Mouse (Mus musculus) heart, embryonic 11.5 days (tissue): ENCODE results near the gene Hist1h4f. TPM values are rescaled to one million over a fixed set of nuclear protein-coding genes. Genes with fewer than 3 reads are reported as not detected.

Experiments
- ATAC-seq: fragments of 200-750 bp; cut with Nextera tagmentation; replicated peaks from 2 replicates; pipeline ENCODE4 v1.8.0; 2017; ENCODE audit warnings: moderate library complexity; ENCODE audit not compliant: insufficient number of reproducible peaks, low FRiP score, low TSS enrichment
- H3K27ac ChIP-seq: fragments of 300-500 bp; sonication (generic); 2 replicates; pipeline ENCODE4 v1.5.1; 2014; ENCODE audit warnings: mild to moderate bottlenecking, low read depth, low read length
- H3K27me3 ChIP-seq: fragments of 300-500 bp; sonication (generic); 2 replicates; pipeline ENCODE4 v1.6.1; 2014; ENCODE audit warnings: mild to moderate bottlenecking, low read length, mixed read lengths; ENCODE audit not compliant: control insufficient read depth, insufficient read depth
- H3K36me3 ChIP-seq: fragments of 300-500 bp; sonication (generic); 2 replicates; pipeline ENCODE4 v1.6.1; 2014; ENCODE audit warnings: mild to moderate bottlenecking, low read length, moderate library complexity, mixed read lengths; ENCODE audit not compliant: control insufficient read depth, insufficient read depth
- H3K4me1 ChIP-seq: fragments of 300-500 bp; sonication (generic); 2 replicates; pipeline ENCODE4 v1.6.1; 2014; ENCODE audit warnings: low read length; ENCODE audit not compliant: control insufficient read depth, insufficient read depth
- H3K4me2 ChIP-seq: fragments of 300-500 bp; sonication (generic); 2 replicates; pipeline ENCODE4 v1.6.1; 2014; ENCODE audit warnings: mild to moderate bottlenecking, moderate library complexity
- H3K4me3 ChIP-seq: fragments of 300-500 bp; sonication (generic); 2 replicates; pipeline ENCODE4 v1.5.1; 2014; ENCODE audit warnings: low read depth, low read length
- H3K9ac ChIP-seq: fragments of 300-500 bp; sonication (generic); 2 replicates; pipeline ENCODE4 v1.6.1; 2014; ENCODE audit warnings: mild to moderate bottlenecking, low read depth, low read length, moderate library complexity
- H3K9me3 ChIP-seq: fragments of 300-500 bp; sonication (generic); replicated peaks from 2 replicates; pipeline ENCODE4 v1.6.1; 2016; ENCODE audit warnings: low read length; ENCODE audit not compliant: control insufficient read depth
- WGBS: fragments of 180-500 bp; shearing (Covaris S2); extraction: QIAGEN DNeasy Blood & Tissue Kit; methylation state at CpG from one replicate; pipeline ENCODE4 v1.1.7; 2014; ENCODE audit not compliant: insufficient replicate concordance; 5-methylcytosine and 5-hydroxymethylcytosine counted together
- polyA plus RNA-seq: library from polyadenylated mRNA; unstranded; fragments of >200 nt; fragmentation: Nextera tagmentation; extraction: Ambion mirVana; gene quantifications from 2 replicates; pipeline ENCODE4 v1.2.1, GENCODE M21; 2014

The Hist1h4f gene
- polyA plus RNA-seq, 1 experiment from 2014 or later: not detected

DNA sequence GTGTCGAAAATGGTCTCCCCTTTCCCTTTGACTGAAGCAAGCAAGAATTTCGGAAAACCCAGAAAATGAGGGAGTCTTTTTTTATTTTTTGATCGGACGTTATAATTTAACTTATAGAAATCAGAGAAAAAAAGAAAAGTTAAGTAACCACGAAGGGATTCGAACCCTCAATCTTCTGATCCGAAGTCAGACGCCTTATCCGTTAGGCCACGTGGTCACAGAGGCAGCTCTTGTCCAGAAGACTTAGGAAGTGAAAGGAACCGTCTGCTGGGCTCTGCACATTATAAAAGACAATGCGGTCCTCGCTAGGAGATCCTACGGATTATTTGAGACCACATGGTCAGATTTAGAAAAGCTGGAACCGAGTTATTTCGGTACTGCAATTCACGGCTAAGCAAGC lies 25.1 kb downstream of the Hist1h4f start:
- Histone ChIP-seq H3K9ac (peak overlapping the region; percentile 61), H3K9me3 (no peaks in the 10 kb centered on the region), H3K27ac (no peak overlapping the region), H3K27me3 (no peaks in the 10 kb centered on the region), H3K4me1 (peaks cover 6% of the 10 kb centered on the region), H3K36me3 (no peaks in the 10 kb centered on the region), H3K4me3 (peak overlapping the region; percentile 56), H3K4me2 (peak overlapping the region; percentile 68)
- WGBS: under 1% methylated on average over 17 of the region's 17 CpGs
- 0 out of 2 replicates have a peak, but pooled peaks have one; percentile 31 for ATAC-seq

DNA sequence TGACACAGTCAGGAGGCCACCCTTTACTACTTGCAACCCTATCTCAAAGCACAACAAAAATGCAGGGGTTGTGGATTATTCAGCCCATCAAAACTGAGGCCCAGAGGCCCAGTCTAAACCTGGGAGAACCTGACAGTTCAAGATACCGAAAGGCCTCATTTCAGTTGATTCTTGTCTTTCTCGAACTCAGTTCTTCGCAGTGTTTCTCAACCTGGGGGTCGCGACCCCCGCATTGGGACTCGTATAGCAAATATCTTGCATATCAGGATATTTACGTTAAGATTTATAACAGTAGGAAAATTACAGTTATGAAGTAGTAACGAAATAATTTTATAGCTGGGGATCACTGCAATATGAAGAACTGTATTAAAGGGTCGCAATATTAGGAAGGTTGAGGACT lies 25.5 kb downstream of the Hist1h4f start:
- WGBS: under 1% methylated on average over 10 of the region's 10 CpGs
- H3K4me2 ChIP-seq: peak overlapping the region; percentile 68
- no peaks in the 10 kb centered on the region for H3K36me3 ChIP-seq
- H3K27ac ChIP-seq: no peak overlapping the region
- H3K9me3 ChIP-seq: no peaks in the 10 kb centered on the region
- H3K4me1 ChIP-seq: peaks cover 6% of the 10 kb centered on the region
- ATAC-seq: no peak
- peak overlapping the region; percentile 61 for H3K9ac ChIP-seq
- H3K27me3 ChIP-seq: no peaks in the 10 kb centered on the region
- peak overlapping the region; percentile 56 for H3K4me3 ChIP-seq

DNA sequence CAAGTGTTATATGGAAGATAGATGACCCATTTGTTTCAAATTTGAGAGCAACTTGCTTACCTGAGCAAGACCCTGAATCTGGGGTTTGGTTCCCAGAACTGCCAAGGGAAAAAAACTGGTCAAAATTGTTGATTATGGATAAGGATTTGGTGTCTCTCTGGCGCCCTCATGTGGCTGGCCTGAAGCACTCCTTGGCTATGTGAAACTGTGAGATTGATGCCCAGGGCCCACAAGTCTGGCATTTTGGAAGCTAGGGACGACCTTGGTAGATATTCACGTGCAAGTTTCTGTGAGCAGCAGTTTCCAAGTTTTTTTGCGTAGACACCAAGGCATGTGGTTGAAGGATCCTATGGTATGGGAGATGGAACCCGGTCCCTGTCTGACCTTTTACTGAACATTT lies 26.8 kb downstream of the Hist1h4f start:
- Histone ChIP-seq H3K9ac (no peak overlapping the region), H3K4me2 (peak overlapping the region; percentile 37), H3K27ac (no peak overlapping the region), H3K4me1 (peaks cover 6% of the 10 kb centered on the region), H3K27me3 (no peaks in the 10 kb centered on the region), H3K9me3 (no peaks in the 10 kb centered on the region), H3K36me3 (no peaks in the 10 kb centered on the region), H3K4me3 (no peak overlapping the region)
- WGBS: 12% methylated on average over 5 of the region's 5 CpGs
- ATAC-seq: no peak

DNA sequence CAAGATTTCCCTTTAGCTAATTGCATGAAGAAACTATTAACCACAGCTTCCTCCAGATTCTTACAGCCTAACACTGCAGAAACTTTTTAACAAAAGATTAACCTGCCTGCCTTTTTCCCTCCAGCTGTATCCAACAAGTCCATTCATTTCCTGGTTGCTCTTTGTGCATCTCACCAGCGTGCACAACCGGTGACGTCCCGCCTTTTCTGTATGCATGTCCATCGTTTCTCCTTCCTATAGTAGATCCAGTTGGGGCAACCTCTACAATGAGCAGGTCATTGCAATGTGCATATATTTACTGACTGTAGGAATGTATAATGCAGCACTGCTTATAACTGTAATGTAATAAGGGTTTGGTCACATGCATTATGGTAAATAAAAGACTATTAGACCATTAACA lies 27.5 kb downstream of the Hist1h4f start:
- H3K27me3 ChIP-seq: no peaks in the 10 kb centered on the region
- peaks cover 4% of the 10 kb centered on the region for H3K4me1 ChIP-seq
- ATAC-seq: no peak
- H3K9me3 ChIP-seq: no peaks in the 10 kb centered on the region
- no peak overlapping the region for H3K4me2 ChIP-seq
- no peak overlapping the region for H3K9ac ChIP-seq
- 47% methylated on average over 5 of the region's 5 CpGs for WGBS
- no peak overlapping the region for H3K4me3 ChIP-seq
- no peak overlapping the region for H3K27ac ChIP-seq
- H3K36me3 ChIP-seq: no peaks in the 10 kb centered on the region

DNA sequence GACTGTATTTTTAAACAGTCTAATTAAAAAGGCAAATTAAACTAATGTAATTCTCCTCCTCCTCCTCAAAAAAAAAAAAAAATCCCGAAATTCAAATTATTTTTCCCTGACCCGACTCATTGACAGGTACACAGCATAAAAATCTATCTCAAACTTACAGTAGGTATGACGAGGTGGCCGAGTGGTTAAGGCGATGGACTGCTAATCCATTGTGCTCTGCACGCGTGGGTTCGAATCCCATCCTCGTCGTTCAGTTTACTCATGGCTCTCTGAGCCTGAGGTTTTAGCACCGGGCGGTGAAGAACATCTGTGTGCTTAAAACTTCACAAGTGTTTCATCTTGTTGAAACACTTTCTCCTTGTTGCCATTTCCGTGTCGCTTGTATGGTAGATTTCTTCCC lies 29.7 kb downstream of the Hist1h4f start:
- Histone ChIP-seq H3K4me1 (peaks cover 3% of the 10 kb centered on the region; the same call in 1 of the 2 replicates), H3K27ac (no peak overlapping the region), H3K36me3 (no peaks in the 10 kb centered on the region), H3K27me3 (no peaks in the 10 kb centered on the region), H3K4me2 (peak overlapping the region; percentile 54), H3K9ac (no peak overlapping the region), H3K4me3 (peak overlapping the region; percentile 16; the same call in 1 of the 2 replicates), H3K9me3 (no peaks in the 10 kb centered on the region)
- WGBS: 1% methylated on average over 14 of the region's 14 CpGs
- no peak for ATAC-seq

DNA sequence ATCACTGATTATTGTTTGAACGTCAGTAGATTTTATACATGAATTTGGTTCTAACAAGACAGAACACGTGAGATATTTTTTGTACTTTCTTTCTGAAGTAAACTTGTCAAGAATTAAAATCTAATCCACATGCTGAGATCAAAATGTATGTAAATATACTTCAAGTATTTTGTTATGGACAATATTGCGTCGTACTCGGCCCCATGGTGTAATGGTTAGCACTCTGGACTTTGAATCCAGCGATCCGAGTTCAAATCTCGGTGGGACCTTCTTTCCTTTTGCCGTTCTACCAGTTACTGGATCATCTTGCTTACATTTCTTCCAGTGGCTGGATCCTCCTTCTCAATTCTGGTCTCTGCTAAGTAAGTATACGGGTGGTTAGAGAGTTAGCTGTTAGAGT lies 32.0 kb downstream of the Hist1h4f start:
- WGBS: under 1% methylated on average over 10 of the region's 10 CpGs
- 0 out of 2 replicates have a peak overlapping the region, but pooled peaks have one; percentile 41 for H3K27ac ChIP-seq

DNA sequence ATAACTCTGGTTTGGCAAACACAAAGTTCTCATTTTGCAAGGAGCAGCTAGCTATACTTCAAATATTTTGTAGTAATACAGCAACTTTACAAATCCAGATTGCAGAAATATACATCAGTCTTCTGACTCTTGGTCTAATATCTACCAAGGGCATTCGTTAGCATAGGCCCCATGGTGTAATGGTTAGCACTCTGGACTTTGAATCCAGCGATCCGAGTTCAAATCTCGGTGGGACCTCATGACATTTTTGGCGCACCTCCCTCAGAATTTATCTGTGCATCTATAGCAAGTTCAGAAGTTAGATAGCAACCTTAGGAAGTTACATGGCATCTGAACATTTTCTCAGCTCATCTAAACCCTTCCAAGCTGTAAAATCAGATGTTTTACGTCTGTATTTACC lies 32.6 kb downstream of the Hist1h4f start:
- Histone ChIP-seq H3K27me3 (no peaks in the 10 kb centered on the region), H3K27ac (0 out of 2 replicates have a peak overlapping the region, but pooled peaks have one; percentile 41), H3K4me2 (peak overlapping the region; percentile 68), H3K4me1 (no peaks in the 10 kb centered on the region), H3K36me3 (no peaks in the 10 kb centered on the region), H3K9me3 (no peaks in the 10 kb centered on the region), H3K9ac (no peak overlapping the region), H3K4me3 (peak overlapping the region; percentile 47)
- WGBS: 0% methylated on average over 6 of the region's 6 CpGs
- peak; percentile 71 for ATAC-seq

More for the DNA sequence above, 32.0 kb downstream of the Hist1h4f start:
- Histone ChIP-seq H3K4me1 (no peaks in the 10 kb centered on the region), H3K27me3 (no peaks in the 10 kb centered on the region), H3K36me3 (no peaks in the 10 kb centered on the region), H3K4me2 (peak overlapping the region; percentile 68), H3K9ac (no peak overlapping the region), H3K9me3 (no peaks in the 10 kb centered on the region), H3K4me3 (peak overlapping the region; percentile 47)
- peak; percentile 59 for ATAC-seq

DNA sequence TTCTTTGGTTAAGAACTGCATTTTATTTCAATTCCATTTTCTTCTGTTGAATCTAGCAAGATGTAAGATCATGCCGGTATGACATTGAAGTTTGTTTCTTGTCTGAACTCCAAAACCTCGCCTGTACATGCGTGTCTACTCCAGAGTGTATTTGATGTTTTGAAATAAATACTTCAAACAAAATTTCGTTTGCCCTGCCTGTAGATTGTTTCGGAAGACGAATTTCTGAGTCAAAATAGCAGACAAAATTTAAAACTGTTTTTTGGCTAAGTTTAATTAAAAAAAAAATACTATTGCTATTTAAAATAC lies 33.2 kb downstream of the Hist1h4f start:
- no peaks in the 10 kb centered on the region for H3K9me3 ChIP-seq
- ATAC-seq: no peak
- H3K27me3 ChIP-seq: no peaks in the 10 kb centered on the region
- under 1% methylated on average over 6 of the region's 6 CpGs for WGBS
- H3K4me1 ChIP-seq: no peaks in the 10 kb centered on the region
- peak overlapping the region; percentile 47 for H3K4me3 ChIP-seq
- H3K4me2 ChIP-seq: peak overlapping the region; percentile 91
- H3K36me3 ChIP-seq: no peaks in the 10 kb centered on the region
- peak overlapping the region; percentile 61 for H3K9ac ChIP-seq
- no peak overlapping the region for H3K27ac ChIP-seq

DNA sequence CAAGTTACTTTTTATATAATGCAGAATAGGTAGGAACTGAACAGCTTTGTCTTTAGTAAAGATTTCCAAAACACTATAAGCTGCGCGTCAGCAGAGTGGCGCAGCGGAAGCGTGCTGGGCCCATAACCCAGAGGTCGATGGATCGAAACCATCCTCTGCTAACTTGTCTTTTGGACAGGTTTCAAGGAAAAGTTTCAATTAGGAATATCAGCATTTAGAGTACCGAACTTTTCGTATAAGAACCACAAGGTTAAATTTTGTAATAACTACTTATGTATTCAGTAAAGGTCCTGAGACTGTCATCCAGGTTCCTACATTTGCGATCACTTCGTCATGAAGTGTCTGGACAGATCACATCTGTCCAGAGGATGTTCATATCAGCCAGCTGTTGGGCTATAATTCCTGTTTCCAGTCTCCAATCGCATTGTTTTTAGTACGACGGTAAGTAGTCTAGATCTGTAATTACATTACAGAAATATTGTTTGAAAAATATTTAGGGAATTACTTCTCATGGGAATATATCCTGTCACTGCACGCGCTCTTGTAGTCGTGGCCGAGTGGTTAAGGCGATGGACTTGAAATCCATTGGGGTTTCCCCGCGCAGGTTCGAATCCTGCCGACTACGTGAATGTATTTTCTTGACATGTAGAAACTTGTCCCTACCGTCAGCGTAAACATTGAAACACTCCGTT lies 33.7 kb downstream of the Hist1h4f start:
- H3K27ac ChIP-seq: peak overlapping the region; percentile 64; the same call in 1 of the 2 replicates
- ATAC-seq: peak; percentile 84
- peak overlapping the region; percentile 64 for H3K9ac ChIP-seq

More for the DNA sequence above, 33.7 kb downstream of the Hist1h4f start:
- Histone ChIP-seq H3K36me3 (no peaks in the 10 kb centered on the region), H3K27me3 (no peaks in the 10 kb centered on the region), H3K4me1 (no peaks in the 10 kb centered on the region), H3K4me3 (peak overlapping the region; percentile 47), H3K9me3 (no peaks in the 10 kb centered on the region), H3K4me2 (peak overlapping the region; percentile 91)
- WGBS: under 1% methylated on average over 27 of the region's 27 CpGs
